Mouse (Mus musculus) CH12.LX (cell line): ENCODE results near the gene Ciapin1.

Source experiments
- E2F4 ChIP-seq: IDR thresholded peaks from 2 replicates; pipeline ENCODE4 v1.6.1; 2011; ENCODE audit warnings: low read depth, low read length, improper control_type of control experiment; ENCODE audit not compliant: insufficient replicate concordance
- EP300 ChIP-seq: IDR thresholded peaks from 2 replicates; pipeline ENCODE4 v1.6.1; 2011; ENCODE audit warnings: low read length, improper control_type of control experiment

DNA sequence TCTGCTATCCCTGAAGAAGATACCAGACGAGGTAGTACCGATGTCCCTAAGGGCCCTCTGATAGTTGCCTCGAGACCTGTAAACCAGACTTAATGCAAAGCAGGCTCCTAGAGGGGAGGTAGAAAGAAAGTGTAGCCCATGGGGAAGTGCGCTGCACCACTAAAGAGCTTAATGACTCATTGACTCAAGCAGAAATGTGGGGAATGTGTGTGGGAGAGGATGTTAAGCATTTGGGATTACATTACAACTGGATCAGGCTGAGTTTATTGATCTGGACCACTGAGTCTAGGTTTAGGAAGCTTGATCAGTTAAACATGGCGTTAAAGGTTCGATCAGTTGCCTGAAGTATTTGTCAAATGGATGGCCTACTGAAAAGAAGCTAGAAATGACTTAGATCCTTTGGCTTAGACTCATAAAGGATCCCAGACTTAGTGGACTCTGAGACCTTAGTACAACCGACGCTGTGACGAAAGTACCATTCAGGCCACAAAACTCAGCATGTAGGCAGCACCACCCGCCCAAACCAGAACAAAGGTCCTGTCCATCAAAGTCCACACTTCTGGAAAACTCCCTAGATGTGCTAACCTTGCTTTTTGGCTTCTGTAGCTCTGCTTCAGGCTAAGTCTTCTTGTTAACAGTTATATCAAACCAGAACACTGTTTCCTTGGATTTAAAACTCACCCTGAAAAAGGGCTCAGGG is 48.8 kb downstream of the Ciapin1 start:
- TF ChIP-seq E2F4 (no peak), EP300 (peak; percentile 1; the same call in 1 of the 2 replicates)
